Mouse (Mus musculus) spleen, adult 2 months (tissue): ENCODE data around the gene Psme1. TPM values are rescaled to one million over a fixed set of nuclear protein-coding genes. Genes with fewer than 3 reads are reported as not detected.
A peak's percentile ranks its signal among the peaks of the same experiment; 100 is the strongest.

Experiments used
- DNase-seq, 2 experiments: peaks; one replicate each; pipeline versions ENCODE4 v3.0.0 to v3.0.0-alpha.2; 2012 to 2021; ENCODE audit warnings: low spot score in 2 of 2, low read depth in 1 of 2
- H3K27ac ChIP-seq: fragments of 200-500 bp; 2 replicates; pipeline ENCODE4 v1.5.1; 2012; ENCODE audit warnings: low read length, inconsistent platforms; ENCODE audit not compliant: insufficient read depth
- H3K27me3 ChIP-seq: fragments of 200-500 bp; 2 replicates; pipeline ENCODE4 v1.6.1; 2012; ENCODE audit warnings: mild to moderate bottlenecking, moderate library complexity, low read length, inconsistent platforms; ENCODE audit not compliant: control insufficient read depth, insufficient read depth
- H3K36me3 ChIP-seq: fragments of 200-500 bp; 2 replicates; pipeline ENCODE4 v1.6.1; 2012; ENCODE audit warnings: mild to moderate bottlenecking, low read length, inconsistent platforms; ENCODE audit not compliant: control insufficient read depth, insufficient read depth
- H3K4me1 ChIP-seq: fragments of 200-500 bp; 2 replicates; pipeline ENCODE4 v1.6.1; 2011; ENCODE audit warnings: inconsistent platforms; ENCODE audit not compliant: control insufficient read depth, insufficient read depth, insufficient read length
- H3K4me3 ChIP-seq: fragments of 200-500 bp; 2 replicates; pipeline ENCODE4 v1.5.1; 2011; ENCODE audit warnings: mild to moderate bottlenecking, inconsistent platforms; ENCODE audit not compliant: insufficient read depth, insufficient read length; ENCODE audit errors: extremely low read depth
- CTCF ChIP-seq: fragments of 200-500 bp; IDR thresholded peaks from 2 replicates; pipeline ENCODE4 v1.5.1; 2011; ENCODE audit warnings: mild to moderate bottlenecking, inconsistent platforms; ENCODE audit not compliant: insufficient read depth, insufficient read length, insufficient replicate concordance; ENCODE audit errors: extremely low read depth
- POLR2A ChIP-seq: fragments of 200-500 bp; IDR thresholded peaks from 2 replicates; pipeline ENCODE4 v1.6.1; 2011; ENCODE audit warnings: low read depth, low read length, inconsistent platforms
- WGBS: fragments of 180-500 bp; shearing (Covaris S2); methylation state at CpG from one replicate; pipeline ENCODE4 v1.1.7; 2018; 5-methylcytosine and 5-hydroxymethylcytosine counted together
- polyA plus RNA-seq: library from polyadenylated mRNA; depleted of rRNA; stranded (reverse); fragments of >200 nt; gene quantifications from 2 replicates; pipeline ENCODE4 v1.2.3, GENCODE M21; 2012; rRNA removed

Psme1 gene
- polyA plus RNA-seq, result 101 and 118 TPM in 2 replicates

DNA sequence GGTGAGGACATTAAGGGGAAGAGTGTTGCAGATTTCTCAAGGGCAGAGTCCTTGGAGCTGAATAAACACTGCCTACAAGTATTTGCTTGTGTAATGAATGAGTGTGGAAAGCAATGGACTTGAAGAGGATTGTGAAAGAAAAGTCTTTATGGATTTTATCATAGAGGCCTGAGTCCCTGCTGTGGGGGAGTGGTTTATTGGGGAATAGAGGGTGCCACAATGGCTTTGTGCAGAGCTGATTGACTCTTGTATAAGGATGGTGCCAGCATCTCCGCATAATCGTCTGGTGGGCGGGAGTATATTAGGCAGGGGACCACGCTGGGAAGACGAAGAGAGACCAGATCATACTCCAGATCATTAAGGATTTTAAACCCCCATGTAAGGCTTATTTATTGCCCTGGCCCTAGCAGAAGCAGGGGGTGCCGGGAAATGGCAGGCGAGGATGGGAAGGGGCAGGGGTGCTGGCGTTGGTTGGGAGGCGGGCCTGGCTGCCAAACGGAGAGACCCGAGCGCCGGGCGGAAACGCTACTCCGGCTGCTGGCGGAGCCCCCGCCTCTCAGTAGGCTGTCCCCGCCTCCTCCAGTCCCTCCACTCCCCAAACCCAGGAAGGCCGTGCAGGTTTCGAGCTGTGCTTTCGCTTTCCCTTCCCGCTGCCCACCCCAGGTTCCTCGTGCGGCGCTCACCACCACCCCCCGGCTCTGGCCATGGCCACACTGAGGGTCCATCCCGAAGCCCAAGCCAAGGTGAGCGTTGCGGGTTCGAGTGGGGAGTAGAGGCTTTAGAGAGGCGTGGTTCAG, at the start of gene Psme1:
Gene Psme1, plus strand, starts transcription at position 253 of the 797 bp plus-strand sequence.
- Histone ChIP-seq H3K36me3 (peaks cover 20% of the 10 kb centered on the region), H3K4me3 (peak within 1 kb of the TSS; percentile 83), H3K27ac (peak within 1 kb of the TSS; percentile 91), H3K4me1 (peaks cover 3% of the 10 kb centered on the region; the same call in 1 of the 2 replicates), H3K27me3 (no peaks in the 10 kb centered on the region)
- peak; percentile 50 to 86 for DNase-seq
- TF ChIP-seq CTCF (no peak), POLR2A (peak; percentile 54; the same call in 1 of the 2 replicates)
- WGBS, result 1% methylated on average over 30 of the region's 32 CpGs

- Histone ChIP-seq H3K4me3 (no peak overlapping the region), H3K36me3 (no peaks in the 10 kb centered on the region), H3K27me3 (no peaks in the 10 kb centered on the region), H3K4me1 (peaks cover 8% of the 10 kb centered on the region; the same call in 1 of the 2 replicates), H3K27ac (no peak overlapping the region)
- TF ChIP-seq CTCF (peak; percentile 55; the same call in 1 of the 2 replicates), POLR2A (no peak)
- peak in 1 of 2 experiments; percentile 27 for DNase-seq
- 65% methylated on average over 6 of the region's 6 CpGs for WGBS
These were observed 41.7 kb upstream of the Psme1 start for GRCm38 (mm10) chr14:55536116-55536745.

GRCm38 (mm10) chr14:55540067-55540786, 37.7 kb upstream of the Psme1 start, which contains the start of gene Pck2:
Gene Pck2, plus strand, starts transcription at chr14:55540266.
- DNase-seq, result peak; percentile 63 to 85
- under 1% methylated on average over 32 of the region's 32 CpGs for WGBS

GRCm38 (mm10) chr14:55540787-55541321, 37.1 kb upstream of the Psme1 start:
- 7% methylated on average over 10 of the region's 10 CpGs for WGBS
- DNase-seq, result peak; percentile 54 to 88
- Histone ChIP-seq H3K4me1 (peaks cover 9% of the 10 kb centered on the region; the same call in 1 of the 2 replicates), H3K27ac (peak overlapping the region; percentile 90), H3K27me3 (no peaks in the 10 kb centered on the region), H3K4me3 (peak overlapping the region; percentile 97), H3K36me3 (peaks cover 16% of the 10 kb centered on the region)
- TF ChIP-seq CTCF, result no peak
- no peak for TF ChIP-seq POLR2A

More at GRCm38 (mm10) chr14:55540067-55540786, 37.7 kb upstream of the Psme1 start, which contains the start of gene Pck2:
- peak; percentile 32; the same call in 1 of the 2 replicates for TF ChIP-seq POLR2A
- TF ChIP-seq CTCF, result no peak
- Histone ChIP-seq H3K4me1 (peaks cover 9% of the 10 kb centered on the region; the same call in 1 of the 2 replicates), H3K27ac (peak within 1 kb of the TSS; percentile 90), H3K36me3 (peaks cover 13% of the 10 kb centered on the region), H3K4me3 (peak within 1 kb of the TSS; percentile 97), H3K27me3 (no peaks in the 10 kb centered on the region)

GRCm38 (mm10) chr14:55542268-55542667, 35.7 kb upstream of the Psme1 start:
- Histone ChIP-seq H3K27me3 (no peaks in the 10 kb centered on the region), H3K4me3 (no peak overlapping the region), H3K4me1 (peaks cover 9% of the 10 kb centered on the region; the same call in 1 of the 2 replicates), H3K36me3 (peaks cover 17% of the 10 kb centered on the region), H3K27ac (no peak overlapping the region)
- TF ChIP-seq POLR2A (no peak), CTCF (no peak)
- DNase-seq, result no peak
- 83% methylated on average over 12 of the region's 12 CpGs for WGBS

GRCm38 (mm10) chr14:55544334-55544733, 33.6 kb upstream of the Psme1 start:
- WGBS, result 83% methylated on average over 9 of the region's 9 CpGs
- Histone ChIP-seq H3K36me3 (peaks cover 34% of the 10 kb centered on the region), H3K4me3 (no peak overlapping the region)

More at GRCm38 (mm10) chr14:55544334-55544733, 33.6 kb upstream of the Psme1 start:
- no peak overlapping the region for H3K27ac ChIP-seq
- no peak for TF ChIP-seq POLR2A
- TF ChIP-seq CTCF, result no peak
- no peaks in the 10 kb centered on the region for H3K27me3 ChIP-seq
- no peak for DNase-seq
- peaks cover 9% of the 10 kb centered on the region; the same call in 1 of the 2 replicates for H3K4me1 ChIP-seq
